Mouse (Mus musculus) thymus, postnatal 10 days (tissue): ENCODE data around the gene Zfp992.
"Not testable (repeated sequence)": the region's sequence is repeated elsewhere in the genome, so short reads cannot be mapped to it uniquely, and the experiment has no call there.

Source experiments
- DNase-seq, 2 experiments: peaks; one replicate each; pipeline ENCODE4 v3.0.0; 2021; ENCODE audit warnings: low spot score in 2 of 2

Gene Zfp992

GRCm38 (mm10) chr4:146474716-146475676, 26.2 kb downstream of the Zfp992 start:
- not testable (repeated sequence) for DNase-seq

DNA sequence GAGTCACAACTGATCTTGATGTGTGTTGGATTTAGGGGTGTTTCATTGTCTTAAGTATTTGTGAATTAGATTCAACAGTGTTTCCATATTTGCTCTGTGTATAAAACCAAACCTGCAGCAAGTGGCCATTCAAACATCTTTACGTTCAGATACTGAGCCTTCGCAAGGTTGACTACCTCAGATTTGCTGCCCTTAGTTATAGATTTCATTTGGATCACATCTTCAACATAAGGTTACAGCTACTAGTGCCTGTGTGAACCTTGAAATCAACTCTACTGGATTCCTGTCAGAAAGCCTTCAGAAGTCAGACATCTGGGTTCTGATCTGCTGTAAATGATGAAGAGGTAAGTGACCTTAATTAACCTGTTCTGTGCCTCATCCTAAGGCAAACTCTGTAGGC, 27.4 kb downstream of the Zfp992 start:
- not testable (repeated sequence) for DNase-seq

DNA sequence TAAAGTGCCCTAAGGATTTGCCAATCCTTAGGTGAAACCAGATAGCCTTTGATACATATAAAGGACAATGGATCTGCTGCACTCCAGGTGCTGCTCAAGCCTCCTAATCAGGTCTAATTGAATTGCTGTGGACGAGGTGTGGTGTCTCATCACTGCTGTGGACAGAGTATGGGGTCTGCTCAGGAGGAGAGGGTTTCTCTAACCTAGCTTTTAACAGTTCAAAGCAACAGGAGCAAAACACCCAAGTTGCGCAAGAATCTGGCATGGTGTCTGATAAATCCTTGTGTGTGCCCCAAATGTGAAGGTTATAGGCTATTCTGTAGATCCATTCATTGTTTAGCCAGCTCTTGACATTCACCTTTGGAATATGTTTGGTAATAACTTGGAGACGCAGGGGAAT, 28.1 kb downstream of the Zfp992 start:
- DNase-seq, result not testable (repeated sequence)

- not testable (repeated sequence) for DNase-seq
Observed at GRCm38 (mm10) chr4:146480376-146481096, 31.7 kb downstream of the Zfp992 start.

- not testable (repeated sequence) for DNase-seq
Observed at GRCm38 (mm10) chr4:146482546-146482945, 33.7 kb downstream of the Zfp992 start.

DNA sequence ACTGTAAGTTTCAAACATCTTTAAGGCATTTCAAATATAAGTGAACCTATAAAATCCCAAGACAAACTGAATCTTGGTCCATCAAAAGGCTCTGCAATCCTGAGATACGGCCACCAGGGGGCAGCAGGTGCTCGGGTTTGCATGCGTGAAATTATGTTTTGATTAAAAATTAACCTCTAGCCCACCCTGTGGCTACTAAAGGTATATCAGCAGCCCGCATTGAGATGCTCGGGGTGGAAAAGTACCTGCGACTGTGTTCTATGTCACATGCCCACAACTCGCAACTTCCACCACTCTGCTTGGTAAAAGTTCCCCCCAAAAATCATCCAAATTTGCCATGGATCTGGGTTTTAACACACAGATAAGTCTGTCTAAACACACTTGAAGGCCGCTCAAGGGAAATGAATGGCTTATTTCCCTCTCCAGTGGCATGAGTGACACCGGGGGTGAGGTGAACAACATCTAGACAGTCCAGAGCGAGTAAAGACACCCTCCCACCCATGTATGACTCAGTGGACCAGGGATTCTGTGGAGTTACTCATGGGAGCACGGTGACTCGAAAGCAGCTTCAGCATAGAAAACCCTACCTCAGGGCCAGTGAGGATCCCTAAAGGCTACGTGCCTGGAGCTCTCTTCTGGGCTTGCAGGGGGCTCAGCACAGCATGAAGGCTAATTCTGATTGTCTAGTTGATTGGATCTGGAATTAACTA, 34.9 kb downstream of the Zfp992 start:
- DNase-seq, result not testable (repeated sequence)

- not testable (repeated sequence) for DNase-seq
Observed at GRCm38 (mm10) chr4:146484676-146485075, 35.9 kb downstream of the Zfp992 start.

DNA sequence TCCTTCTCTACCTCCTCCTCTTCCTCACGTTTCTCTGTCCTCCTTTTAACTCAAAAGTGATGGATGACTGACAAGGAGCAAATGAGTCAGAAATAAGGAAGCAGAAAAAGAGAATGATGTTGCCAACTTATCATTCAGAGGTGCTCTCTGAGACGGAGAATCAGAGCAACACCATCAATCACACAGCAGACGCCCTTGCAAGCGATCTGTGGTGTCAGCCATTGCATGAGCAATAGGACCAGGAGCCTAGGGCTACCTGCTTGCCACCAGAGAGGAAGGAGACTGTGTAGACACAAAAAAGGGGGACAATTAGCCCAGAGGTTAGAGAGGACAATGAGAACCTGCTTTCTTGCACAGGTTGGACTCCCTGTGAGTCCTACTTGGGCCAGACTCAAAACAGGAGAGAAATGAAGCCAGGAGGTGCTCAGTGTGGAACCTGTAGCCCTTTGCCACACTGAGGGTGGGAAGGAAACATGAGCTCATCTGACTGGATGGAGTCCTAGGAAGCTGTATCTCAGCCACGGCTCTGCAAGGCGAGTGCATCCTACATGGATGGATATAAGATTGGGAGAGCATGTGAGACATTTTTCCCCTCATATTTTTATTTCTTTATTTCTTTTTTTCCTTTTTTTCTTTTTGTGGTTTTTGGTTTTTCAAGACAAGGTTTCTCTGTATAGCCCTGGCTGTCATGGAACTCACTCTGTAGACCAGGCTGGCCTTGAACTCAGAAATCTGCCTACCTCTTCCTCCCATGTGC, 36.5 kb downstream of the Zfp992 start:
- DNase-seq, result not testable (repeated sequence)

GRCm38 (mm10) chr4:146486753-146487152, 37.9 kb downstream of the Zfp992 start:
- not testable (repeated sequence) for DNase-seq

GRCm38 (mm10) chr4:146489196-146489595, 40.4 kb downstream of the Zfp992 start:
- DNase-seq, result not testable (repeated sequence)

DNA sequence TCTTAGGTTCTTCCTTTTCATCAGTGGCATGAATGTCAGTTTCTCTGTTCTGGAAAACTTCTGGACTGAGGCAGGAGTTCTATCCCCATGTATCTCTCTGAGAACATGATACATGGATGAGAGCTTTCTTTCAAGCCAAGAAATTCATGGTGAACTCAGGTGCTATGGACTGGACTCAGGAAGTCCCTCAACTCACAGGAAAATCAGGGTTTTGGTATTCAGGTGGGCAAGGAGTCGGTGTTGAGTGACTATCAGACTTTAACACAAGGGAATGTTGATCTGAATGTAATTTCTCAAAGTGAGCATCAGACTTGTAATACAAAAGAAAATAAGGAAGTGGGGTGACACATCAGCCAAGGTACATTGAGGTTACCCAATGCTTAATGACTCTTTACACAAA, 43.2 kb downstream of the Zfp992 start:
- not testable (repeated sequence) for DNase-seq

DNA sequence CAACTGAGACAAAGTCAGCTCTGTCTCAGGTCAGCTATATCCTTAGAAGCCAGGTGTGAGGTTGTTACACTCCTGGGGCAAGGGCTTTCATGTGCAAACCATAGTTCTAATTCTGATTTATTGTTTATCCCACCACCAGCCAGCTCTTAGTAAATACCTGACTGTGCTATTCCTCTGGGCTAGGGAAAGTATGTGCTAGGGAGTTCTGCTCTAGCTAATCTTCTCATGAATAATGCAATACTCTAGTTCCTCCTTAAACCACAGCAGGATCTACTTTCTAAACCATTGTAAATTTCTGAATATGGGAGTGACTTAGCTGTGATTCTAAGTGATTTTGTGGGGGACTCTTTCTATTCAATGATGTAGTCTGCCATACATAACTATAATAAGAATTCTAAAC, 43.6 kb downstream of the Zfp992 start:
- DNase-seq, result no peak

DNA sequence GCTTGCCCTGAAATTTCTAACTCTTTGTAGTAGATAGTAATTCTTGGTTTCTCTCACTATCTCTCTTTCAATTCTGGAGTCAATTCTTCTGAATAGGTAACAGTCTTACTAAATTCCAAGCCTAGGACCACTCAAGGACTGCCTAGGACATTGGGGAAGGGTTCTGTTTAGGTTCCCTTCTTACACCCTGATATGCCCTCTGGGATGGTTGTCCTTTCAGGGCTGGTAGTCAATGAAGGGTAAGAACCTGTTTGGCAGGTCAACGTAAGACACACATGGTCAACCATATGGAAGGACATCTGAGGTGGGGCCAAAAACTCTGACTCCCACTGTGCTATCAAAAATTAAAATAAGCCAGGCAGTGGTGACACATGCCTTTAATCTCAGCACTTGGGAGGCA, 44.0 kb downstream of the Zfp992 start:
- no peak for DNase-seq

DNA sequence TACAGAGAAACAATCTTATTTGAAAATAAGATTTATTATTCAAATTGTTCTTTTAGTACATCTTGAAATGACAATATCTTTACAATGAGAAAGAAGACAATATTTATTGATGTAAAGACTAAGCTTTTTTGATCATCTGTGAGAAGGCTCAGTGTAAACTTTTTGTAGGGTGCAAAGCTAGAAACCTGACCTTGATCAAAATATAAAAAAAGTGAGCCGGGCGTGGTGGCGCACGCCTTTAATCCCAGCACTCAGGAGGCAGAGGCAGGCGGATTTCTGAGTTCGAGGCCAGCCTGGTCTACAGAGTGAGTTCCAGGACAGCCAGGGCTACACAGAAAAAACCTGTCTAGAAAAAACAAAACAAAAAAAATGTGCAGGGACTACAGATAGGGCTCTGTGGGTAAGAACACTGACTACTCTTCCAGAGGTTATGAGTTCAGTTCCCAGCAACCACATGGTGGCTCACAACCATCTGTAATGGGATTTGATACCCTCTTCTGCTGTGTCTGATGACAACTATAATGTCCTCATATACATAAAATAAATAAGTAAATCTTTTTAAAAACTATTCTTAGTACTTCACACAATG, 44.6 kb downstream of the Zfp992 start:
- DNase-seq, result not testable (repeated sequence)

DNA sequence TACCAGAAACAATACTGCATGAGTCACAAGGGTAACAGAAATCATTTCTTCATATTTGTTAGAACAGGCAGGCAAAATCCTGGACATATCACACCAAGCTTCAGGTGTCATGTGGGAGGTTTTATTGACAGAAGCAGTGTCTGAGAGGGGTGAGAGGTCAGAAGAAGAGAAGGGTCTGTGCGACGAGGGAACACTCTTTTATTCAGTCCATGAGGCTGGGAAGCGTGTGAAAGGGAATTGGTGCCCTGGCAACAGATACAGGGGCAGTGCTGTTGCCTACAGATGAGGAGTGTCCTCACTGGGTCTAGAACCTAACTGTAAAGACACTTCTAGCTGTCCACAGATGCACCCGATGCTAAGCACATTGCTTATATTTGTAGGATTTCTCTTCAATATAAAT, 46.2 kb downstream of the Zfp992 start:
- DNase-seq, result no peak

- not testable (repeated sequence) for DNase-seq
Observed at GRCm38 (mm10) chr4:146497695-146498275, 49.0 kb downstream of the Zfp992 start.

DNA sequence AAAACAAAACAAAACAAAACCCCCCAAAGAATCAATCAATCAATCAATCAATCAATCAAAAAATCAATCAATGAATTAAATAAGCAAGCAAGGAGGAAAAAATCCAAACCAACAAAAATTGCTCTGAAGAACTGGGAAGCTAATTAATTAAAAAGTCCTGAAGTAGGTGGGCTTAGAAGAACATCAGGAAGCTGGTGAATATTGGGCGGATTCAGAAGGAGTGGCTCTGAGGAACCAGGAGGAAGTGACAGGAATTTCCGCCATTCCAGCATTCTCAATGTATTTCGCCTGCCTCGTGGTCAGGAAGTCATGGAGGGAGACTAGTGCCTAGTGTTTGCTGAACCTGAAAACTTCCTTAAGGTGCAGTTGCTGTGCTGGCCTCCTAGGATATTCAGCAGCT, 52.9 kb downstream of the Zfp992 start, which contains the start of gene Zfp981:
Gene Zfp981, plus strand, starts transcription at position 301 of the 400 bp plus-strand sequence.
- DNase-seq, result not testable (repeated sequence)

DNA sequence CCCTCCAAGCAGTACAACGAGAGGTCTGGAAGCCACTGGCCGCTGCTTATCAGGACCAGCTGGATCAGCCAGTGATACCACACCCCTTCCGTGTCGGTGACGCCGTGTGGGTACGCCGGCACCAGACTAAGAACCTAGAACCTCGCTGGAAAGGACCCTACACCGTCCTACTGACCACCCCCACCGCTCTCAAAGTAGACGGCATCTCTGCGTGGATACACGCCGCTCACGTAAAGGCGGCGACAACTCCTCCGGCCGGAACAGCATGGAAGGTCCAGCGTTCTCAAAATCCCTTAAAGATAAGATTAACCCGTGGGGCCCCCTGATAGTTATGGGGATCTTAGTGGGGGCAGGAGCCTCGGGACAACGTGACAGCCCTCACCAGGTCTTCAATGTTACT, 60.2 kb downstream of the Zfp992 start:
- not testable (repeated sequence) for DNase-seq

DNA sequence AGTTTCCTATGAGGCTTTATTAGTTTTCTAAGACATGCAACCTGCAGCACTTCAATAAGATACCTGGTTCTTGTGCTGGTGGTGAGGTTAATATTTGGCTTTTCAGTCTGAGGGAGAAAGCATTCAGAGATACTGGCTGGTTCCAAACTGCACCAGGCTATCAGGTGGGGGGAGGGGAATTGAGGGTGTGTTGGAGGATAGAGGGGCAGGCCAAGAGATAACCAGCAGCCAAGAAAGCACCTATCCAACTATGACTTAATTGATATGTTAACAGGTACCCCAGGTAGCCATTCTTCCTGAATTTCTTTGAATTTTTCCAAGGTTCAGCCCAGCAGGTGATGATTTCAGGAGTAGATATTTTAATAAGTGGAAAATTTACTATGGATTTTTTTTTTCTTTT, 63.0 kb downstream of the Zfp992 start:
- DNase-seq, result not testable (repeated sequence)

GRCm38 (mm10) chr4:146516474-146516873, 67.7 kb downstream of the Zfp992 start:
- no peak for DNase-seq
